Mouse (Mus musculus): ENCODE data around the gene Itln1. TPM values are rescaled to one million over a fixed set of nuclear protein-coding genes. Genes with fewer than 3 reads are reported as not detected.

Gene Itln1
- polyA plus RNA-seq, 1 experiment: not detected

GRCm38 (mm10) chr1:171540694-171541093 lies 5.6 kb upstream of the Itln1 start:
- Histone ChIP-seq H3K27ac (ENCODE audit: control insufficient read depth, insufficient read depth, low read depth, low read length, poor library complexity) (no peak overlapping the region), H3K4me1 (ENCODE audit: control insufficient read depth, insufficient read depth, low read length) (no peaks in the 10 kb centered on the region)
- WGBS: 85% methylated on average over 1 of the region's 1 CpGs

DNA sequence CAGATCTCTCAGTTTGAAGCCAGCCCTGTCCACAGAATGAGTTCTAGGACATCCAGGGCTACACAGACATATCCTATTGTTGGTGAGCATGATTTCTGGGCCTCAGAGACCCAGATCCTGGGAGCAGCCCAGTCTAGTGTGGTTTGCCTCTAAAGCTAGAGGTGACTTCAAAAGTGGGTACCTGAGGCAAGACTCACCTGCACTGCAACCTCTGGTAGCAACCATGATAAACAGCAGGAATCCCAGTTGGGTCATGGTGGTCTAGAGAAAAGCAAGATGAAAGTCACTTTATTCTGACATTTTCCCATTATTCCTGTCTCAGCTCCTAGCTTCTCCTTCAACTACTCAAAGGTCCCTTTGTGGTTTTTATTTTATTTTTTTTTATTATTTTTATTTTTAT lies 537 bp downstream of the Itln1 start:
- Histone ChIP-seq H3K4me1 (ENCODE audit: control insufficient read depth, insufficient read depth, low read length) (no peaks in the 10 kb centered on the region), H3K4me3 (replicated peaks; ENCODE audit: control insufficient read depth, low read depth, low read length) (no peak overlapping the region), H3K27ac (ENCODE audit: control insufficient read depth, insufficient read depth, low read depth, low read length, poor library complexity) (no peak overlapping the region)
- TF ChIP-seq POLR2A (IDR thresholded peaks at IDR 0.05; ENCODE audit: borderline replicate concordance, control insufficient read depth, low read depth, low read length) (no peak), CTCF (IDR thresholded peaks at IDR 0.05; ENCODE audit: control insufficient read depth, insufficient read depth, low read length) (no peak)

More at GRCm38 (mm10) chr1:171540694-171541093, 5.6 kb upstream of the Itln1 start:
- TF ChIP-seq POLR2A (IDR thresholded peaks at IDR 0.05; ENCODE audit: borderline replicate concordance, control insufficient read depth, low read depth, low read length): no peak
- no peak for TF ChIP-seq CTCF (IDR thresholded peaks at IDR 0.05; ENCODE audit: control insufficient read depth, insufficient read depth, low read length)
- H3K4me3 ChIP-seq (replicated peaks; ENCODE audit: control insufficient read depth, low read depth, low read length): no peak overlapping the region

GRCm38 (mm10) chr1:171532830-171533229 lies 2.3 kb downstream of the Itln1 start:
- TF ChIP-seq CTCF (IDR thresholded peaks at IDR 0.05; ENCODE audit: control insufficient read depth, insufficient read depth, low read length) (peak; percentile 70), POLR2A (IDR thresholded peaks at IDR 0.05; ENCODE audit: borderline replicate concordance, control insufficient read depth, low read depth, low read length) (no peak)
- Histone ChIP-seq H3K27ac (ENCODE audit: control insufficient read depth, insufficient read depth, low read depth, low read length, poor library complexity) (no peak overlapping the region), H3K4me1 (ENCODE audit: control insufficient read depth, insufficient read depth, low read length) (no peaks in the 10 kb centered on the region), H3K4me3 (replicated peaks; ENCODE audit: control insufficient read depth, low read depth, low read length) (no peak overlapping the region)
- 58% methylated on average over 2 of the region's 2 CpGs for WGBS

- H3K4me1 ChIP-seq (ENCODE audit: control insufficient read depth, insufficient read depth, low read length): no peaks in the 10 kb centered on the region
- TF ChIP-seq CTCF (IDR thresholded peaks at IDR 0.05; ENCODE audit: control insufficient read depth, insufficient read depth, low read length) (no peak), POLR2A (IDR thresholded peaks at IDR 0.05; ENCODE audit: borderline replicate concordance, control insufficient read depth, low read depth, low read length) (no peak)
- no peak overlapping the region for H3K4me3 ChIP-seq (replicated peaks; ENCODE audit: control insufficient read depth, low read depth, low read length)
- no peak overlapping the region for H3K27ac ChIP-seq (ENCODE audit: control insufficient read depth, insufficient read depth, low read depth, low read length, poor library complexity)
- WGBS: 89% methylated on average over 4 of the region's 4 CpGs
Observed at GRCm38 (mm10) chr1:171531367-171531766, 3.7 kb downstream of the Itln1 start.

DNA sequence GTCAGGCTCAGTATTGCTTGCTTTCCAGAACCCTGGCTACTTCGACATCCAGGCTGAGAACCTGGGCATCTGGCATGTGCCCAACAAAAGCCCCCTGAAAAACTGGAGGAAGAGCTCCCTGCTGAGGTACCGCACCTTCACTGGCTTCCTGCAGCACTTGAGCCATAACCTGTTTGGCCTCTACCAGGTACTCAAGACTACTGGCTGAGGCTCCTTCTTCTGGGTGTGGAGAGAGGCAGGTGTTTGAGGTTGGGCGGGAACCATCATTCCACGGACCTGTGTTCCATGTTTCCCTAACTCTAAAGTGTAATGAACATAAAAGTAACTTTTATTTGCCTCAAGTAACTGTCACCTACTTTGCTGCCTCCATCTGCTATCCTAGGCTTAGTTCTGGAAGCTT lies 19.5 kb downstream of the Itln1 start:
- Histone ChIP-seq H3K4me1 (ENCODE audit: control insufficient read depth, insufficient read depth, low read length) (no peaks in the 10 kb centered on the region), H3K4me3 (replicated peaks; ENCODE audit: control insufficient read depth, low read depth, low read length) (no peak overlapping the region), H3K27ac (ENCODE audit: control insufficient read depth, insufficient read depth, low read depth, low read length, poor library complexity) (no peak overlapping the region)
- TF ChIP-seq POLR2A (IDR thresholded peaks at IDR 0.05; ENCODE audit: borderline replicate concordance, control insufficient read depth, low read depth, low read length) (no peak), CTCF (IDR thresholded peaks at IDR 0.05; ENCODE audit: control insufficient read depth, insufficient read depth, low read length) (no peak)
- 82% methylated on average over 4 of the region's 4 CpGs for WGBS

- 21% methylated on average over 1 of the region's 1 CpGs for WGBS
- H3K4me3 ChIP-seq (replicated peaks; ENCODE audit: control insufficient read depth, low read depth, low read length): no peak overlapping the region
- TF ChIP-seq CTCF (IDR thresholded peaks at IDR 0.05; ENCODE audit: control insufficient read depth, insufficient read depth, low read length) (peak; percentile 39; the same call in 1 of the 2 replicates), POLR2A (IDR thresholded peaks at IDR 0.05; ENCODE audit: borderline replicate concordance, control insufficient read depth, low read depth, low read length) (no peak)
Observed at GRCm38 (mm10) chr1:171515039-171515438, 20.1 kb downstream of the Itln1 start.

GRCm38 (mm10) chr1:171513760-171514159 lies 21.3 kb downstream of the Itln1 start:
- Histone ChIP-seq H3K27ac (ENCODE audit: control insufficient read depth, insufficient read depth, low read depth, low read length, poor library complexity) (no peak overlapping the region), H3K4me1 (ENCODE audit: control insufficient read depth, insufficient read depth, low read length) (no peaks in the 10 kb centered on the region), H3K4me3 (replicated peaks; ENCODE audit: control insufficient read depth, low read depth, low read length) (no peak overlapping the region)
- WGBS: 90% methylated on average over 1 of the region's 1 CpGs
- no peak for TF ChIP-seq POLR2A (IDR thresholded peaks at IDR 0.05; ENCODE audit: borderline replicate concordance, control insufficient read depth, low read depth, low read length)
- no peak for TF ChIP-seq CTCF (IDR thresholded peaks at IDR 0.05; ENCODE audit: control insufficient read depth, insufficient read depth, low read length)

More at GRCm38 (mm10) chr1:171515039-171515438, 20.1 kb downstream of the Itln1 start:
- Histone ChIP-seq H3K27ac (ENCODE audit: control insufficient read depth, insufficient read depth, low read depth, low read length, poor library complexity) (no peak overlapping the region), H3K4me1 (ENCODE audit: control insufficient read depth, insufficient read depth, low read length) (no peaks in the 10 kb centered on the region)

GRCm38 (mm10) chr1:171513234-171513633 lies 21.9 kb downstream of the Itln1 start:
- H3K4me3 ChIP-seq (replicated peaks; ENCODE audit: control insufficient read depth, low read depth, low read length): no peak overlapping the region
- no peaks in the 10 kb centered on the region for H3K4me1 ChIP-seq (ENCODE audit: control insufficient read depth, insufficient read depth, low read length)
- TF ChIP-seq POLR2A (IDR thresholded peaks at IDR 0.05; ENCODE audit: borderline replicate concordance, control insufficient read depth, low read depth, low read length): no peak
- 0 out of 2 replicates have a peak, but pooled peaks have one; percentile 23 for TF ChIP-seq CTCF (IDR thresholded peaks at IDR 0.05; ENCODE audit: control insufficient read depth, insufficient read depth, low read length)
- WGBS: 85% methylated on average over 2 of the region's 2 CpGs
- no peak overlapping the region for H3K27ac ChIP-seq (ENCODE audit: control insufficient read depth, insufficient read depth, low read depth, low read length, poor library complexity)

DNA sequence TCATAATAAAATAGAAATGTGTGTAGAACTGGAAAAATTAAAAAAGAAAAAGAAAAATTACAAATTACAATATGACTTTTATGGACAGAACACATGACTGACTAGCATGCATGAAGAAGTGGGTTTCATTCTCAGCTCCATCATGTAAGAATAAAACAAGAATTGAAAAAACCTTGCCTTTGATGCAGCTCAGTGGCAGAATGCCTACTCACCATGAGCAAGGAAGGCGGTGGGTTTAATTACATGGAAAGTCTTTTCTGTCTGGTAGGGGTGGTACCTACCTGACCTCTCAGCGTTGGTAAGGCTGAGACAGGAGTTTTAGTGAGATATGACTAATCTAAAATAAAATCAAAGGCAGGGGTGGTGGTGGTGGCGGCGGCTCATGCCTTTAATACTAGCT lies 30.5 kb downstream of the Itln1 start:
- 47% methylated on average over 4 of the region's 4 CpGs for WGBS
- H3K4me1 ChIP-seq (ENCODE audit: control insufficient read depth, insufficient read depth, low read length): peaks cover 3% of the 10 kb centered on the region; the same call in 1 of the 2 replicates
- no peak overlapping the region for H3K27ac ChIP-seq (ENCODE audit: control insufficient read depth, insufficient read depth, low read depth, low read length, poor library complexity)
- TF ChIP-seq CTCF (IDR thresholded peaks at IDR 0.05; ENCODE audit: control insufficient read depth, insufficient read depth, low read length) (no peak), POLR2A (IDR thresholded peaks at IDR 0.05; ENCODE audit: borderline replicate concordance, control insufficient read depth, low read depth, low read length) (no peak)
- H3K4me3 ChIP-seq (replicated peaks; ENCODE audit: control insufficient read depth, low read depth, low read length): no peak overlapping the region

Data from bone marrow, adult 2 months (tissue).